Mouse (Mus musculus) frontal cortex, adult 2 months (tissue): Measurements from ENCODE around the gene Mrps35. TPM values are rescaled to one million over a fixed set of nuclear protein-coding genes. Genes with fewer than 3 reads are reported as not detected.

Experiments
- DNase-seq, 2 experiments: peaks; one replicate each; pipeline ENCODE4 v3.0.0; 2022; ENCODE audit warnings: low spot score in 1 of 2; ENCODE audit errors: extremely low spot score in 1 of 2
- polyA plus RNA-seq: library from polyadenylated mRNA; depleted of rRNA; stranded (reverse); fragments of >200 nt; gene quantifications from 2 replicates; pipeline ENCODE4 v1.2.3, GENCODE M21; 2012

Mrps35 gene
- polyA plus RNA-seq, 1 experiment: 35.4 TPM

DNA sequence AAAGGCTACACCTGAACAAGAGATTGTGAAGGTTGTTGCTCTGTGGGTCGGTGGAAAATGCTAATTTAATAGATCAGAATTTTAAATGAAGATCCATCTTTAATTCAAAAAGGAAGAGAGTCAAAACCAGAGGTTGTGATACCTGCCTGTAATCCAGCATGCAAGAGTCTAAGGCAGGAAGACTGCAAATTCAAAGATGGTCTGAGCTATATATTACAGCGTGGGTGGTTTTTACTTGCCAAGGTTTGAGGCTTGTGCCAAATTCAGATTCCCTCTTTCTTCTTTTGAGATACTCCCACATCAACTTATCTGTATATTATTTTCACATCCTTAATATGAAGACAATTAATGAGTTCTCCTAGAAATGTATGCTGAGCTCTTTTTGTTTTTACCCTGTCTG lies 14.2 kb upstream of the Mrps35 start:
- peak in 1 of 2 experiments; percentile 32 for DNase-seq

DNA sequence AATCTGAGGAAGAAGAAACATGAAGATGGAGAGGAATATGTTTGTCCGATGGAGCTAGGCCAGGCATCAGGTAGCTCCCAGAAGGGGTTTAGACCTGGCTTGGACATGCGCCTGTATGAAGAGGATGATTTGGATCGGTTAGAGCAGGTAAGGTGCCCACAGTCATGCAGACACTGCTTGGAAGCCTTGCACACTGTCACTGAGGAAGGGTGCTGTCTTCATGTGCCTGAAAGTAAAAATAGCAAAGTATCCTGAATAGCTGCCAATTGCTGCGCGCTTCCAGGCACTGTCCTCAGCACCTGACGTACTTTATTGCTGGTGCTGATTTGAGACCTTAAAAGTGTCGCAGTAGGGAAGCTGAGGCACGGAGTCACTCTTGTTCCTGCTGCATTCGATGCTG lies 13.0 kb upstream of the Mrps35 start:
- DNase-seq: peak in 1 of 2 experiments; percentile 23

DNA sequence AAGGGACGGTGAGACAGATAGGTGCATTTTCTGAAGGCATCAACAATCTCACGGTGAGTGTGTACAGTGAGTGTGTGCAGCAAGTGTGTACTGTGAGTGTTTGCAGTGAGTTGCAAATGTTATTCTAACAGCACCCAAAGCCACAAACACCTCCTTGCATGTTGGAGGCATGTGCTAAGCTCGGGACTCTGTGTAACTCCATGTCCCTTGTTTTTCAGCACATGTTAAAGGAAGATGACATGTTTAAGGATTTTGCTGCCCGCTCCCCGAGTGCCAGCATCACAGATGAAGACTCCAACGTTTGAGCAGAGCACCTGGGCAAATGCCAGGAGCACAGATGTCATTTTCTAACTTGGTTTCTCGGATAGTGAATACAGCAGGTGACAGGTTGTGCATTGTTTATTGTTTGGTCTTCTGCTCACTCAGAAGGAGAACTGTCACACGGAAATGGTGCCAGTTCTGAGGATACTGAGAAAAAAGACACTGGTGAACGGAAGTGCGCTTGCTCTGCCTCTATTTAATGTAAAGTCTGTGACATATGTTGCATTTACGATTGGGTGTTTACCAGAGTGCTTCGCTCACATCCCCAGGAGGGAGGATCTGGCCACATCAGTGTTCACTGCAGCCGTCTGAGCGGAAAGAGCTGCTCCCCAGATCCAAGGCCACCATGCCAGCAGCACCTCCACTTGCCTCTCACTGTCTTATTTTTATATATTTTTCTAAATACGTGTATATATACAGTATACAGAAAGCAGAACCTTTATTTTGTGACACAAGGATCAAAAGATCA lies 12.3 kb upstream of the Mrps35 start:
- no peak for DNase-seq

DNA sequence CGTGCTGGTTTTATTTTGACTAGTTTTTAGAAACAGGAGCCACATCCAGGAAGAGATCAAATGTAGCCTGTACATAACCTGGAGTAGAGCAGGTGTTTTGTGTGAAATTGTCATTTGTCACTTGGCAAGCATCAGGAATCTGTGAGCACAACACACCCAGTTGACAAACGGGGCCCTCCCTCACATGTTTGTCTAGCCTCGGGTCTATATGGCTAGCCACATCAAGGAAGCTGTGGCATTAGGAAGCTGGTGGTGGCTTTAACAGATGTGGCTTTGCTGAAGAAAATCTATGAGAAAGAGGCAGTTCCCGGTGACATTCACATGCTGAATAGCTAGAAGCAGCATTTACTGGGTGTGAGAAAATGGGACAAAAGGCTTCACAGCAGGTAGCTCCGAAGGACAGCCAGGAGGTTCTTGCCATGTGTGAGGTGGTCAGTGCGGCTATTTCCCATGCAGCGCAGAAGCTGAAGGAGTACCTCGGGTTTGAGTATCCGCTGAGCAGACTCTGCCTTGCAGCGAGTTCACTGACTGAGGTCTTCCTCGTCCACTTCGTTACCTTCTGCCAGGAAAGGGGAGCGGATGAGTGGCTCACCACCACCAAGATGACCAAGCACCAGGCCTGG lies 10.2 kb upstream of the Mrps35 start, which contains the start of gene Rep15:
Gene Rep15 (plus strand): TSS at position 282 of the 623 bp plus-strand sequence.
- DNase-seq: no peak

DNA sequence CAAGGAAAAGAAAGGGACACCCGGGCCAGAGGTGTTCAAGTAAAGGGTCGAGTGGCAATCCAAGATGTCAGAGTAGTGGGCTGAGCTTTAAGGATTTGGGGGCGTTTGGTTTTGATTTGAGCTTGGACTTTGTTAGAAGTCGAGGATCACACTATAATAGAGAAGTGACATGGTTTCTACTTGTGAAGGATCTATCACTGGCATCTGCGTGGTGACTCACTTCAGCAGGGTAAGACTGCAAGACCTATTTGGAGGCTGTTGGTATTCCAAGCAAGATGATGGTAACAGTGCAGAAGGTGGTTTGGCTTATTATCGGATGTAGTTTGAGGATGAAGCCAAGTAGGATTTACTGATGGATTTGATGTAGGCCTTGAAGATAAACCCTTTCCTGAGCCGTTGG lies 1.1 kb downstream of the Mrps35 start:
- no peak for DNase-seq

DNA sequence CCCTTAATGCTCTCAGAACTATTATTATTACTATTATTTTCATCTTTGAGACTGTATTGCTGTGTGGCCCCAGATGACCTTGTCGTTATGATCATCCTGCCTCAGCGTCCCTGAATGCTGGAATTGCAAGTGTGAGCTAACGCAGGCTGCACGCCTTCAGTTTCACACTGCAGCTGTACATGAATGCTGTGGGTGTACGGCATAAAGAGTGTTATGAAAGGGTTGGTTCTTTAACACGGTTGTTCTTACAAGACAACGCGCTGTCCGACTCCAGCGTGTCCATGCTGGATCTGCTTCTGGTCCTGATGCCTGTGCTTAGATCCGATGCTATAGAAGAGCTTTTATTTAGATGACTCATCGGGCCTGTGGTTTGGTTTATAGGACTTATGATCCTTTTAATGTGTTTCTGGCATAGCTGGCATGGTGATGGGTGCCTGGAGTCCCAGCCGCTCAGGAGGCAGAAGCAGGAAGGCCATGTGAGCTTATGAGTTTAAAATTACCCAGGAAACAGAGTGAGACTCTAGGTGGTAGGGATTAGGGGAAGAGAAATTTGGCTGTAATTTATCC lies 6.8 kb downstream of the Mrps35 start:
- DNase-seq: peak; percentile 19 to 28

DNA sequence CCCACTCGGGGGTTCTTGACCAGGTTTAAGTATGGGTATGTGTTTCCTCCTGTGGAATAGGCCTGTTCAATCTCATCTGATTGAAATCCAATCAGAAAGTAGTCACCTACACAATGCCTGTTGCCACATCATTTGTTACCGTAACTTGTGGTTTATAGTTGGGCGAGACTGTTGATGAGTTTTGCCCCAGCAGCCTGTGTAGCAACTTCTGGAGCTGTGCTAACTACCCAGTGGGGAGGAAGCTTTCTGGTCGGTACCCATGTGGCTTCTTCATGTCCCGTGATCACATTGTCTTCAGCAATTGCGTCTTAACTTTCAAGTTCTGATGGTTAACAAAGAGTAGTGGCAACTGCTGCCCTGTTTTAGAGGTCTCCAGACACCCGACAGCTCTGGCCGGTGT lies 9.1 kb downstream of the Mrps35 start:
- DNase-seq: no peak

DNA sequence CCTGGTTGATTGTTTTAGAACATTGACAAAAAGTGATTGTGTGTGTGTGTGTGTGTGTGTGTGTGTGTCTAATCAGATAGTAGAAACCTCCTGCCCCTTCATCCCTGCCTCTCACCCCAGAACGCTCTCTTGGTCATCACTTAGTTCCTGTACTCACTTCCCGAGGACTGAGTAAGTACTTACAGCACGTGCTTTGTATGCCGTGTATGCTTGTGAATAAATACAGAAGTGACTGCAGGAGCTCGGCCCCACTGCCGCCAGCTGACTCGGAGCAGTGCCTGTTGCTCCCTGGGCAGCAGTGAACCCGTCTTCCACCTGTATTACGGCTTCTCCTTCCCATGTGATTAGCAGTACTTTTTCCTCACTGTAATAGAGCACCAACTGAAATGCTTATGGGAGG lies 9.9 kb downstream of the Mrps35 start:
- no peak for DNase-seq

DNA sequence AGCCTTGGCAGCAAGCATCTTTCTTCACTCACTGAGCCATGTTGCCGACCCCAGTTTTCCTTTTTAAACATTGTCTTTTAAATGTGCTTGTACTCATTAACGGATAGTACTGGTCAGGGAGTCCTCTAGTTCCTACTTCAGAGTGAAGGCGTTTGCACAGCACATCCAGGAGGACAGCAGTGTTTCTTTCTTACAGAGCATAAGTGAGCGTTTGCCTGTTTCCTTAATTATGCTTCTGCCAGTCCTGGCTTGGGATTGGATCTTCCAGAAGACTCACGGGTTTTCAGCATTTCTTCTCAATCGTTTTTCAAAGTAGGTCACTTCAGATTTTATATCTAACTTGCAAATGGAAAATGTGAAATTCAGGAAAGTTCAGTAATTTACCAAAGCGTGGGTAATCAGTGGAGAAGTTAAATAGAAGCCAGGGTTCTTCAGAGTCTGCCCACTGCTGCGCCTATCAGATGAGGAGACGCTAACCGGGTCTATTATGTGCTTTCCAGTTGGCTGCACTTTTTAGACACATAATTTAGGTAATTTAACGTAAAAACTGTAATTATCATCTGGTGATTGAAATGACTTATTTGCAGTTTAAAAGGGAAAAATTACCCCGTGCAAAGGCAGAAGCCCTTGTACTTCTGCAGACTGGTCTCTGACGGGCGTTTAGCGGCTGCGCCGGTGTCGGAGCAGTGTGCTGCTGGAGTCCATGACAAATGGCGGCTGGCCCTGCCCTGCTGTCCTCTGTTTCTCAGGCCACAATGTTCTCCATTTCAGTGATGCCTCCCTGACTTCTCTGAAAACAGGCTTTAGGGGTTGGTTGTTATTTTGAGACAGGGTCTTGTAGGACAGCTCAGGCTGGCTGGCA lies 11.5 kb downstream of the Mrps35 start:
- DNase-seq: peak in 1 of 2 experiments; percentile 22

DNA sequence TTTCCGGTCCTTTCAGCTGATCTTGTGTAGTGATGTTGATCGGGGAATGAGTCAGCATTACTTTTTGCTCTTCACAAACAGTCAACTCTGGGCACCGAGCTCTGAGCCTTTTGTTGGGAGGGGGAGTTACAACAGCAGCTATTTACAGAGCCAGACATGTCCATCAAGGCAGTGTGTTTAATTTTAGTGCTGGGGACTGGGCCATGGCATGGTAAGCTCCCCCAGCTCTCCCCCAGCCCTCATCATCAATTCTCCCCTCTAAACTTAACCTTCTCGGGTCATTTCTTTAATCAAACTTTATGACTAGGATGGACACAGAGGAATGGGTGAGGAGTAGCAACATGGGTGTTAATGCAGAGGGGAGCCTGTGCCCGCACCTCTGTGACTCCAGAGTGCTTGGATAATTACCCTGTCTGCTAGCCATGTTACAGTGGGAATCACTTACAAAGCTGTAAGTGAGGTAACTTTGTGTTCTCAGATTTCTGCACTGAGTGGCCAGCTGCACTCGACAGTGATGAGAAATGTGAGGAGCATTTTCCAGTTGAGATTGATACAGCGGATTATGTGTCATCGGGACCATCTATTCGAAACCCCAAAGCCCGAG lies 12.9 kb downstream of the Mrps35 start:
- no peak for DNase-seq

DNA sequence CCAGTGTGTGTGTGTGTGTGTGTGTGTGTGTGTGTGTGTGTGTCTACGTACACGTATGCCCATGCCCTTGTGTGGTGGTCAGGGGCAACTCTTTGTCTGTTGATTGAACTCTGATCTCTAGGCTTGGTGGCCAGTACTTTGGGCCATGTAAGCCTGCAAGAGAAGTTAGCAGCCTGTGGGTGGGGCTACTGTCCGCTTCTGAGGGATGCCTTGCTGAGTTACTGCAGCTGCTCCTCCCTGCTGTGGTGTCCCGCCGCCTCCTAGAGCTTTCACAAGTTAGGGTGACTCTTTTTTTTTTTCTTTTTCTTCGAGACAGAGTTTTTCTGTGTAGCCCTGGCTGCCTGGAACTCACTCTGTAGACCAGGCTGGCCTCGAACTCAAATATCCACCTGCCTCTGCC lies 16.8 kb downstream of the Mrps35 start:
- DNase-seq: no peak

DNA sequence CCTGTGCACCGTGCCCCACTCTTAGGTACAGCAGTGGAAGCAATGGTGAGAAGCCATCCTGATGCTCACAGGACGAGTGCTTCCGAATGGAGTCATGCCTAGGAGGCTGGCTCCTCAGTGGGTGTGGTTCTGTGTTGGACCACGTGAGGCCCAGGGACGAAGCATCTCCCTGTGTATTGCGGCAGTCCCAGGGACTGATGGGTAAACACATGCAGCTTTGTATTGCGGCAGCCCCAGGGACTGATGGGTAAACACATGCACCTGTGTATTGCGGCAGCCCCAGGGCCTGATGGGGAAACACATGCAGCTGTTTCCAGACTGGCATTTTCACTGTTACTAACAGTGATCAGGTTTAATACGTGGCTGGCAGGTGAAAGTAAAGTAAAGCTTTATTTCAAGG lies 19.1 kb downstream of the Mrps35 start:
- no peak for DNase-seq

DNA sequence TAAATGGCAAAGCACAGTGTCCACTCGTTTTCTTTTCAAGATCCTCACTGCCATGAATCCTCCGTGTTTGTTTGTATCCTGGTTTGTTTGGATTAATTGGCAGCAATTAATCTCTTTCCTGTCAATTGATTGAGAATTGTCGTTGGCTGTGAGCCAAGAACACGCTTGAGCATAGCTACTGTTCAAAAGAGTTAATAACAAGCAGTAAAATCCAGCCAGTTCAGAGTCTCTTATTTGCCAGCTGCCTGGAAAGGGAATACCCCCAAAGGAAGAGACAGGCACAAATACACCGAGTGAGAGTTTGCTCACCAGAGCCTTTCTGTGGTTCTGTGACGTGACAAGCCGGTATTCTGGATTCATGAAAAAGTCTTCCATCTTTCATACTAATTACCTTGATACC lies 19.5 kb downstream of the Mrps35 start:
- no peak for DNase-seq

DNA sequence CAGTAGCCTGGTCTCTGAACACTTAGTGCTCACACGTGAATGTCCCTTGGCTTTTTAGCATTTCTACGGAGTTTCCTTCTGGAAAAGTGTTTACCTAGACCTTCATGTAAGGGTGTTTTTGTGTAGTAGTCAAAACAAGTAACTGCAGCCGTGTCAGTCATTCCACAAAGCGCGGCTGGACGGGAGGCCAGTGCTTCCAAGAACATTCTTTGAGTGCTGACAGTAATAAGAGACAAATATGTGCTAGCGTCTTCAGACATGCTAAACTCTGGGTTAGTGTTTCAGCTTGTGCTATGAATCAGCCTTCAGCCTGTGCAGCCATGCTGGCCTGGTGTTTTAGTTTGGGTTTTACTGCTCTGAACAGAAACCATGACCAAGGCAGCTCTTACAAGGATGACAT lies 20.1 kb downstream of the Mrps35 start:
- DNase-seq: no peak

DNA sequence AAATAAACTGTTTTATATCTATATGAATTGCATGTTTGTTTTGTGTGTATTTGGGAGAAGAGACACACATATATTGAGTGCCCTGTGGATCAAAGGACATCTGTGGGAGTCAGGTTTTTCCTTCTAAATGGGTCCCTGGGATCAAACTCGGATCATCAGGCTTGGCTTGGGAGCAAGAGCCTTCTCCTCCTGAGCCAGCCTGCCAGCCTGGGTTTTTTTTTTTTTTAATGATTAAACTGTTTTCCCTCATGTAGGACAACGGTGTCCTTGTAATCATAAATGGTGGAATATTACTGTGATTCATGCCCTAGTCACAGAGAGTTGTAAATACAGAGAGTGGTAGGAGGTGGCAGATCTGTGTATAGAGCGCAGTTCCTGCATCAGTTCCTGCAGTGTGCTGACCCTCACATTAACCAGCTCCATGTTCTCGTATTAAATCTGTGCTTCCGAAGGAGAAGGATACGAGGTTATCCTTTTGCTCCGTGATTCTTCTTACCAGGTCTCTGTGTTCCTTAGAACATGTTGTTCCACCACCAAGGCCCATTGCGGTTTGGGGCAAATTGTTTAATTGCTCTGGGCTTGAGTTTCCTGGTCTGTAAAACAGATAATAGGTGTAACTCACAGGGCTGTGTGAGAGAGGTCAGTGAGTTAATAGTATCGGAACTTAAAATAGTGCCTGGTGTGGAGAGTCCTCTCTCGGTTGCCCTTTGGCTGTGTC lies 21.8 kb downstream of the Mrps35 start:
- no peak for DNase-seq

DNA sequence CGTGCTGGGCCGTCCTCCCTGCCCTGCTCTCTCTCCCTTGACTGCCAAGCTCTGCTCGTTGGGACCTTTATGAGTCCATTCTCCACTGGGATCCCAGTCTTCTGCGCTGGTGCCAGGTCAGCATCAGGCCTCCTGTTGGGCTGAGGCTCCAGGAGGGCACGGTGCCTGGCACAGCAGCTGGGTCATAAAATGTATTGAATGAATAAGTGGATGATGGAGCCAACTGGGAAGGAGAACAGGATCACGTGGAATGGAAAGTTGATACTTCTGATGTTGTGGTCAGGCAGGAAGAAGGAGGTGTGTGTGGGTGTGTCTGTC lies 22.3 kb downstream of the Mrps35 start:
- DNase-seq: no peak

DNA sequence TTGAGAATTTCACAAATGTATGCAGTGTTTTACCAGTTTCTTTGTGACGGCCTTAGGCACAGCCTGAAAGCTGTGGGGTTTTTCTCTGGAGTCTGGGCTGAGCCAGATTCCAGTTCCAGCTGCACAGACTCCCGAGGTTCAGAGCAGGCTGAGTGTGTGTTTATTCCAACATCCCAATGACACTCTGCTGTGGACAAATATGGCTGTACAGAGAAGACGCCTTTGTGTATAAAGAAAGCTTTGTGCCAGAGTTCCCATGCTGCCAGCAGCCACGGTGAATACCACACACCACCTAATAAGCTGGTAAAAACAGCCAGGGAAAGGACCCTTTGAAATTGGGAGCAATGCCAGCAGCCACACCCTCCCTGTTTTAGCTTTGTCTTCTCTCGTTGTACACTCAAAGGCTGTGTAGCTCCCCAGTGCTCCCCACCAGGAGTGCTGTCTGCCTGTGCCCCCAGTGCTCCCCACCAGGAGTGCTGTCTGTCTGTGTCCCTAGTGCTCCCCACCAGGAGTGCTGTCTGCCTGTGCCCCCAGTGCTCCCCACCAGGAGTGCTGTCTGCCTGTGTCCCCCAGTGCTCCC lies 33.3 kb downstream of the Mrps35 start:
- DNase-seq: no peak

DNA sequence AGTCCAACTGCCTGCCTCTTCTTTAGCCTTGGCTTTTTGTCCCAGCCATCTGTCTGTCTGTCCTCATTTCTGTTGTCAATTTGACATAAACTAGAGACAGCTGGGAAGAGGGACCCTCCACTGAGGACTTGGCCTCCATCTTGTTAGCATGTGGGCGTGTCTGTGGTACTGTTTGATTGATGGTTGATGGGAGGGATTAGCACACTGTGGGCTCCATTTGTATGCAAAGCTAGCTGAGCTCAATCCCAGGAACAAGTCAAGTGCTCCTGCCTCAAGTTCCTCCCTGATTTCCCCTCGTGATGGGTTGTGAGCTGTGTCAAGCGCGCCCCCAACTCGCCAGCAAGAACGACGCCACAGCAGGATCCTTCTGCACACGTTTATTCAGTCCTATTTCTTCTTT lies 34.3 kb downstream of the Mrps35 start:
- no peak for DNase-seq

DNA sequence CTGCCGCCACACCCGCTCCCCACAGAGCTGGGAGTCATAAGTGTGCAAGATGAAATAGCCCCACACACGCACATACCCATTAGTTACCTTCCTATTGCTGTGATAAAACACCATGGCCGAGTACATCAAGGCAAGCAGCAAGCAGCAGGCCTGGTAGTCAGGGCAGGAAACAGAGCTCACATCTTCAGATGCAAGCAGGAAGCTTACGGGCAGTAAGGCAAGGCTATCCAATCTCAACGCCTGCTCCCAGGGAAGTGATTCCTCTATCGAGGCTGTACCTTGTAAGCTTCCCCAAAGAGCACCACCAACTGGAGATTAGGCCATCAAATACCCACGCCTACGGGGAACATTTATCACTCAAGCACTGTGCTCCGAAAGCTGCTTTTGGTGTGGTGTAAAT lies 37.4 kb downstream of the Mrps35 start:
- no peak for DNase-seq
